ENCODE assay signal across 25 mouse cellular contexts in the genomic region with DNA sequence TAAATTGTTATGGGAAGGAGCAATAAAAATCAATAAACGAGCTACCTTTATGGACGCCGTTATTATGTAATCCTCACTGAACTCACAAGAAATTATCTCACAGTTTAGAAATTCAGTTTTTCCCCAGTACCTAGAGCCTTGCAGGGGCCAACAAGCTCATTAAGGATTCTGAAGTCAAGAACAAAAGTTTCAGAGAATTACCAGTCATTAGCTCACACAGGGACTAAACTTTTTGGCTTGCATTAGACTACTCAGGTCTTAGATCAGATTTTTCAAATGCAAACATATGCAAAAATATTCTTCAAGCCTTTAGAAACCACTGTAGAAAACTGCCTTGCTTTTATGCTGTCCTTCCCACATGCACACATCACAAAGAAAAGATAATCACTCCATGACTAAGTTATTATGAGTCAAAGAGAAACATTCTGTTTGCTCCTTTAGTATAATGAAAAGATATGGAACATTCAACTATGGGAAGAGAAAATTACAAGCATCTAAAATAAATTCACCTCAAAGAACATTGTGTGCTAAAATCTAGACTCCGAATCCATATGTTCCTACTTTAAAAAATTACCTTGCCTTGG. TPM values are rescaled to one million over a fixed set of nuclear protein-coding genes. Genes with fewer than 3 reads are reported as not detected.
DNase-seq lines count a peak whose midpoint lies in the region; ATAC-seq lines count a peak whose summit lies in the region.
"Had no signal": no experiment of that assay in that cellular context is flagged by ENCODE, and none has a peak within 500 bp of the region (broad histone marks: within the 10 kb centered on the region; RNA-seq: fewer than 3 reads in every experiment).

No protein-coding gene starts in this region.

- H3K9me3 ChIP-seq in forebrain, embryonic 15.5 days: peaks cover 4% of the 10 kb centered on the region; the same call in 1 of the 2 replicates
- H3K9me3 ChIP-seq in forebrain, embryonic 10.5 days: no peaks in the 10 kb centered on the region
- H3K9me3 ChIP-seq: embryonic facial prominence, embryonic 12.5 days; embryonic facial prominence, embryonic 15.5 days; heart, embryonic 10.5 days; heart, embryonic 13.5 days; hindbrain, embryonic 12.5 days; hindbrain, embryonic 15.5 days had no signal

- peak; percentile 71 for ATAC-seq in forebrain, embryonic 15.5 days (replicated peaks)
- ATAC-seq: activated CD4-positive, CD25-positive, alpha-beta regulatory T cell, adult 4 months; CD4-positive, CD25-positive, alpha-beta regulatory T cell, adult 4 months; intestine, postnatal 0 days had no signal

- no peak overlapping the region for H3K4me3 ChIP-seq in forebrain, embryonic 15.5 days
- no peak overlapping the region for H3K4me3 ChIP-seq in forebrain, embryonic 10.5 days
- H3K4me3 ChIP-seq: embryonic facial prominence, embryonic 12.5 days; embryonic facial prominence, embryonic 15.5 days; heart, adult 2 months; heart, embryonic 10.5 days; heart, embryonic 13.5 days; hindbrain, embryonic 12.5 days; hindbrain, embryonic 15.5 days had no signal

- intact Hi-C loops in heart, postnatal 10 days (cut with DNase I): no loop called here

- no peak overlapping the region for H3K4me2 ChIP-seq in forebrain, embryonic 15.5 days (replicated peaks)
- H3K4me2 ChIP-seq: embryonic facial prominence, embryonic 12.5 days; embryonic facial prominence, embryonic 15.5 days; heart, embryonic 13.5 days; hindbrain, embryonic 12.5 days; hindbrain, embryonic 15.5 days had no signal

- no peak overlapping the region for H3K27ac ChIP-seq in forebrain, embryonic 15.5 days (replicated peaks)
- H3K27ac ChIP-seq in forebrain, embryonic 10.5 days: no peak overlapping the region
- H3K27ac ChIP-seq: embryonic facial prominence, embryonic 12.5 days; embryonic facial prominence, embryonic 15.5 days; heart, adult 2 months; heart, embryonic 10.5 days; heart, embryonic 13.5 days; hindbrain, embryonic 12.5 days; hindbrain, embryonic 15.5 days had no signal

- WGBS in forebrain, embryonic 15.5 days: 39% methylated on average over 4 of the region's 4 CpGs
- WGBS in forebrain, embryonic 10.5 days: 94% methylated on average over 4 of the region's 4 CpGs

- DNase-seq in forebrain, embryonic 10.5 days (ENCODE audit: extremely low spot score, low spot score): no peak
- DNase-seq in heart, adult 11 months: peak; percentile 39
- no peak for DNase-seq in heart, postnatal 10 days
- DNase-seq in Muller cell, postnatal 12 days (ENCODE audit: inconsistent ontology term): peak; percentile 39
- DNase-seq in brain, adult 2 months (ENCODE audit: low read depth, low spot score): peak; percentile 52
- no peak for DNase-seq in yolk sac, embryonic 10.5 days (ENCODE audit: low spot score)
- no peak for DNase-seq in spleen, postnatal 14 days (ENCODE audit: low spot score in 2 of 2)
- DNase-seq: adrenal gland, adult 8-10 months; adrenal gland, postnatal 25 days; cerebellum, adult 11 months; cerebellum, adult 2 months; cerebellum, adult 9-11 months; cerebellum, postnatal 25 days; gastrocnemius, postnatal 25 days; heart, adult 2 months had no signal

- H3K4me1 ChIP-seq in forebrain, embryonic 15.5 days: peaks cover 3% of the 10 kb centered on the region; the same call in 1 of the 2 replicates
- no peaks in the 10 kb centered on the region for H3K4me1 ChIP-seq in forebrain, embryonic 10.5 days
- H3K4me1 ChIP-seq: embryonic facial prominence, embryonic 12.5 days; embryonic facial prominence, embryonic 15.5 days; heart, embryonic 10.5 days; heart, embryonic 13.5 days; hindbrain, embryonic 12.5 days; hindbrain, embryonic 15.5 days had no signal

- H3K27me3 ChIP-seq in forebrain, embryonic 15.5 days: no peaks in the 10 kb centered on the region
- no peaks in the 10 kb centered on the region for H3K27me3 ChIP-seq in forebrain, embryonic 10.5 days (ENCODE audit: poor library complexity, severe bottlenecking)
- H3K27me3 ChIP-seq: embryonic facial prominence, embryonic 12.5 days; embryonic facial prominence, embryonic 15.5 days; heart, embryonic 13.5 days; hindbrain, embryonic 12.5 days; hindbrain, embryonic 15.5 days had no signal

- no peaks in the 10 kb centered on the region for H3K36me3 ChIP-seq in forebrain, embryonic 15.5 days
- peaks cover 4% of the 10 kb centered on the region for H3K36me3 ChIP-seq in forebrain, embryonic 10.5 days (replicated peaks)
- H3K36me3 ChIP-seq: embryonic facial prominence, embryonic 12.5 days had no signal

- no peak overlapping the region for H3K9ac ChIP-seq in forebrain, embryonic 15.5 days (replicated peaks)
- H3K9ac ChIP-seq: embryonic facial prominence, embryonic 12.5 days; embryonic facial prominence, embryonic 15.5 days; heart, embryonic 13.5 days; hindbrain, embryonic 12.5 days; hindbrain, embryonic 15.5 days had no signal

RNA-seq across cellular contexts. Expression of gene Rap1gds1, which starts 44.3 kb away (rescaled TPM):
- 60.0 and 62.5 TPM in 2 replicates for polyA plus RNA-seq in forebrain, embryonic 15.5 days (2015; fragmentation: Nextera tagmentation; extraction: Ambion mirVana)
- polyA plus RNA-seq in forebrain, embryonic 10.5 days (2016; fragmentation: Nextera tagmentation; extraction: Ambion mirVana): 55.0 and 56.0 TPM in 2 replicates
- total RNA-seq in heart, postnatal 10 days (2021): 10 to 100 TPM; 43.6 to 45.0 TPM

Comparison
In these comparisons a context has a peak if more than half of its experiments do, and no peak if none do; other contexts are left out.
1. DNase-seq: peak in heart, adult 11 months (single experiment), Muller cell, postnatal 12 days (single experiment) and brain, adult 2 months (single experiment); none in forebrain, embryonic 10.5 days (single experiment), heart, postnatal 10 days (0 of 2), yolk sac, embryonic 10.5 days (single experiment) and spleen, postnatal 14 days (0 of 2).